In the genomic region with DNA sequence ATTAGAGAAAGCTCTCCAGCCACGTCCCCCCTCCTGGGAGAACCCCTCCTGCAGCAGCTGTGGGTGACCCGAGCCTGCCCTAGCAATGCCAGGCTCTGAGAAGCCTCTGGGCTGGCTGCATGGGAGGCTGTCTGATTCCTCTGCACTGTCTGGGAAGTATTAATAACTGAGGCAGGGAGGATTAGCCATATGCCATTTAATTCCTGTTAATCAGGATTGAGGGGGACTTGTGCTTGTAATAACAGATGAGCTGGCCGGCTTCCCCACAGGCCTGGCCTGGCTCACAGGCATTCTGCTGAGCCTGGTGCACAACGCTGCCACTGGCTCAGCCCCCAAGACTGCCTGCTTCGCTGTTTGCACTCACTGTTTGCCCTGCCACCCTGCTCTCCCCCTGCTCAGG, we compare ENCODE assay signal across 11 mouse cellular contexts. TPM values are rescaled to one million over a fixed set of nuclear protein-coding genes. Genes with fewer than 3 reads are reported as not detected.
A peak's percentile ranks its signal among the peaks of the same experiment; 100 is the strongest.
DNase-seq lines count a peak whose midpoint lies in the region; ATAC-seq lines count a peak whose summit lies in the region.
"Had no signal": no experiment of that assay in that cellular context is flagged by ENCODE, and none has a peak within 500 bp of the region (broad histone marks: within the 10 kb centered on the region; RNA-seq: fewer than 3 reads in every experiment).

No protein-coding gene starts in this region.

- H3K4me1 ChIP-seq in hindbrain, embryonic 13.5 days (replicated peaks), result peaks cover 9% of the 10 kb centered on the region; the same call in 1 of the 2 replicates
- H3K4me1 ChIP-seq in hindbrain, embryonic 10.5 days (replicated peaks), result no peaks in the 10 kb centered on the region; the same call in 1 of the 2 replicates
- peaks cover 16% of the 10 kb centered on the region for H3K4me1 ChIP-seq in forebrain, embryonic 10.5 days

- H3K27me3 ChIP-seq in hindbrain, embryonic 13.5 days, result peaks cover 11% of the 10 kb centered on the region; the same call in 1 of the 2 replicates
- no peaks in the 10 kb centered on the region for H3K27me3 ChIP-seq in hindbrain, embryonic 10.5 days (ENCODE audit: insufficient read depth, poor library complexity, severe bottlenecking)
- no peaks in the 10 kb centered on the region for H3K27me3 ChIP-seq in forebrain, embryonic 10.5 days (ENCODE audit: poor library complexity, severe bottlenecking)

- no peak overlapping the region for H3K27ac ChIP-seq in hindbrain, embryonic 13.5 days
- no peak overlapping the region for H3K27ac ChIP-seq in hindbrain, embryonic 10.5 days
- H3K27ac ChIP-seq in forebrain, embryonic 10.5 days, result peak overlapping the region; percentile 65; the same call in 1 of the 2 replicates

- DNase-seq in hindbrain, embryonic 10.5 days (ENCODE audit: low spot score), result no peak
- DNase-seq in forebrain, embryonic 10.5 days (ENCODE audit: extremely low spot score, low spot score), result no peak
- DNase-seq in layer of hippocampus, postnatal 10 days (ENCODE audit: low spot score in 2 of 2), result peak; percentile 72 to 79
- DNase-seq in retina, embryonic 14.5 days (ENCODE audit: low spot score), result peak; percentile 75
- DNase-seq in Muller cell, postnatal 12 days (ENCODE audit: inconsistent ontology term), result no peak
- no peak for DNase-seq in adrenal gland, adult 2 months
- no peak for DNase-seq in spleen, postnatal 14 days (ENCODE audit: low spot score in 2 of 2)
- DNase-seq: heart, postnatal 14 days; lung, postnatal 4 days; thymus, adult 2 months had no signal

- H3K9ac ChIP-seq in hindbrain, embryonic 13.5 days, result peak overlapping the region; percentile 14; the same call in 1 of the 2 replicates

- no peaks in the 10 kb centered on the region for H3K36me3 ChIP-seq in hindbrain, embryonic 13.5 days
- H3K36me3 ChIP-seq in hindbrain, embryonic 10.5 days, result no peaks in the 10 kb centered on the region
- no peaks in the 10 kb centered on the region for H3K36me3 ChIP-seq in forebrain, embryonic 10.5 days (replicated peaks)

- H3K4me3 ChIP-seq in hindbrain, embryonic 13.5 days, result no peak overlapping the region
- H3K4me3 ChIP-seq in hindbrain, embryonic 10.5 days, result no peak overlapping the region
- no peak overlapping the region for H3K4me3 ChIP-seq in forebrain, embryonic 10.5 days

- no peaks in the 10 kb centered on the region for H3K9me3 ChIP-seq in hindbrain, embryonic 13.5 days
- H3K9me3 ChIP-seq in hindbrain, embryonic 10.5 days, result no peaks in the 10 kb centered on the region
- no peaks in the 10 kb centered on the region for H3K9me3 ChIP-seq in forebrain, embryonic 10.5 days

- WGBS in hindbrain, embryonic 13.5 days, result 34% methylated on average over 5 of the region's 5 CpGs
- WGBS in hindbrain, embryonic 10.5 days, result 43% methylated on average over 5 of the region's 5 CpGs
- WGBS in forebrain, embryonic 10.5 days, result 14% methylated on average over 5 of the region's 5 CpGs

- no peak overlapping the region for H3K4me2 ChIP-seq in hindbrain, embryonic 13.5 days

- peak; percentile 52; the same call in 1 of the 2 replicates for ATAC-seq in hindbrain, embryonic 13.5 days (ENCODE audit: low FRiP score)

RNA-seq across cellular contexts. Expression of a gene that starts 18.9 kb away (rescaled TPM):
- polyA plus RNA-seq in hindbrain, embryonic 13.5 days (2015; fragmentation: Nextera tagmentation; extraction: Ambion mirVana), result 72.6 and 80.1 TPM in 2 replicates
- 133 TPM in 2 replicates for polyA plus RNA-seq in hindbrain, embryonic 10.5 days (2016; fragmentation: Nextera tagmentation; extraction: Ambion mirVana)
- 146 and 150 TPM in 2 replicates for polyA plus RNA-seq in forebrain, embryonic 10.5 days (2016; fragmentation: Nextera tagmentation; extraction: Ambion mirVana)
- 10 to 100 TPM; 24.3 to 26.5 TPM for total RNA-seq in layer of hippocampus, postnatal 10 days (2021)
- total RNA-seq in adrenal gland, adult 2 months (2021), result 10 to 100 TPM; 29.8 to 35.7 TPM
- 19.2 and 23.5 TPM in 2 replicates for polyA plus RNA-seq in adrenal gland, adult 2 months (2012; rRNA removed)

Comparison
In these comparisons a context has a peak if more than half of its experiments do, and no peak if none do; other contexts are left out.
1. DNase-seq: peak in layer of hippocampus, postnatal 10 days (2 of 2) and retina, embryonic 14.5 days (single experiment); none in hindbrain, embryonic 10.5 days (single experiment), forebrain, embryonic 10.5 days (single experiment), Muller cell, postnatal 12 days (single experiment), adrenal gland, adult 2 months (single experiment) and spleen, postnatal 14 days (0 of 2).